Mouse (Mus musculus) c-Kit-positive CD71-positive TER-119-negative erythroid progenitor cells, embryonic 14.5 days (primary cell): ENCODE data around the gene Tcf25.
A peak's percentile ranks its signal among the peaks of the same experiment; 100 is the strongest.

ENCODE experiments used
- DNase-seq: peaks from one replicate; pipeline ENCODE4 v3.0.0-alpha.2; 2013; ENCODE audit warnings: low read depth

The Tcf25 gene

DNA sequence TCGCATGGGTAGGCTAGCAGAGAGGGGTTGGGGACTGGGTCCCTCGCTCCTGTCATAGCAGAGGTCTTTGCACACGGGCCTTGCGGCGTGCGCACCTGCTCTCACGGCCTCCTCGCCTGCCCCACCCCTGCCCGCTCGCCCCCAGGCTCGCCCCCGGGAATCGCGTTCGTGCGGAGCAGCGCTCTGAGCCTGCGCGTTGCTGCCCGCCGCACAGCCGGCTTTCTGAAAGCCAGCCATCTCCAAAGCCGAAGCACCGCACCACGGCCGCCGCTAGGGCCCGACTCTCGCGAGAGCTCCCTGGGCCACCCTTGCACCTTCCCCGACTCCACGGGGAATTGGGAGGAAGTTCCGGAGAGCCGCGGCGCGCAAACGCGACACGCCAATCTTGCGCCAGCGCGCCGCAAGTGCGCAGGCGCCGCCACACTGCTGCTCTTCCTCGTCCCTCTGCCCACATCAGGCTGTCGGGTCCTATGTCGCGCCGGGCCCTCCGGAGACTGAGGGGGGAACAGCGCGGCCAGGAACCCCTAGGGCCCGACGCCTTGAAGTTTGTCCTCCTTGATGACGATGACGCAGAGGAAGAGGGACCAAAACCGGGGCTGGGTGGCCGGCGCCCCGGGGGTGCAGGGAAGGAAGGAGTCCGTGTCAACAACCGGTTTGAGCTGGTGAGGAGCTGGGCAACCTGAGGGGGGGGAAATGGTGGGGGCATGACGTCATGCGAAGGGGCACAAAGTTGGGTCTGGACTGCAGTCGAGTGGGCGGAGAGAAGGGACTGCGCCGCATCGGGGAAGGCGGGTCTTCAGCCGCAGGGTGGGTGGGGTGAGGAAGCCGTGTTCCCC, at the start of gene Tcf25:
Tcf25 (plus strand) TSS at position 351 of the 836 bp plus-strand sequence.
- peak; percentile 87 for DNase-seq

DNA sequence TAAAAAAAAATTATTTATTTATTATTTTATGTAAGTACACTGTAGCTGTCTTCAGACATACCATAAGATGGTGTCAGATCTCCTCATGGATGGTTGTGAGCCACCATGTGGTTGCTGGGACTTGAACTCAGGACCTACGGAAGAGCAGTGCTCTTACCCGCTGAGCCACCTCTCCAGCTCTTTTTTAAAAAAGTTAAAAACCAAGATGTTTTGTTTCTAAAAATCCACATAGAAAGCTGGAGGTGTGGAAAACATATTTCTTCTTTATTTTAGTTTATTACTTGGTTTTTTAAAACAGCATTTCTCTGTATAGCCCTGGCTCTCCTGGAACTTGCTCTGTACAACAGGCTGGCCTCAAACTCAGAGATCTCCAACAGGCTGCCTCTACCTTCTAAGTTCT, 45.0 kb upstream of the Tcf25 start:
- no peak for DNase-seq

DNA sequence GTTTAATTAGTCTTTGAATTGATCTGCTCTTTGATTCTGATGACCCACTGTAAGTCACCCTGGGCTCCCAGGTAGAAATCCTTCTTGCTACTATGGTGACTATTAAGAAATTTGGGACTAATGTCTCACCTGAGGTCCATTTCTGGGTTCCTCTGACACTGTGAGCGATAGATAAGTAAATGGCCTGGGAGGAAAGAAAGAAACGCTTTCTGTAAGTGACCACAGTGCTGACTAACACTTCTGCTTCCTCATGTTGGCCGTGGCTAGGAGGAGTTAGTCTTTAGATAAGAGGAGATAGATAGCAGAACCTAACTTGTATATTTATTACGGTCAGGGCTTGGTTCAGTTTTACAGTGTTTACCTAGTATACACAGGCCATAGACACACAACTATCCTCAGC, 44.2 kb upstream of the Tcf25 start:
- DNase-seq, result no peak

DNA sequence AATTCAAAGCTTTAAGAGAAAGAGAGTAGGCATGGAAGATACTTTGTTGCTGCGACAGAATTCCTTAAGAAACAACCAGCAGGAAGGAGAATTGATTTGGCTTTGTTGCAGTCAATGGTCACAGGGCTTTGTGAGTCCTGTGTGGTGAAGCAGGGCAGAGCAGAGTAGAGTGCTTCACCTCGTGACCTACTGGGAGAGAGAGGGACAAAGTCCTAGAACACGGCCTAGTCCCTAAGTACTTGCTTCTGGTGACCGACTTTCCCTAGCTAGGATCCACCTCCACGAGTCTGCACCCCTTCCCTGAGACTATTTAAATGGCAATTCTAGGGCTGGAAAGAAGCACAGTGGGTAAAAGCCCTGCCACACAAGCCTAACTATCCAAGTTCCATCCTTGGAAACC, 43.6 kb upstream of the Tcf25 start:
- no peak for DNase-seq

DNA sequence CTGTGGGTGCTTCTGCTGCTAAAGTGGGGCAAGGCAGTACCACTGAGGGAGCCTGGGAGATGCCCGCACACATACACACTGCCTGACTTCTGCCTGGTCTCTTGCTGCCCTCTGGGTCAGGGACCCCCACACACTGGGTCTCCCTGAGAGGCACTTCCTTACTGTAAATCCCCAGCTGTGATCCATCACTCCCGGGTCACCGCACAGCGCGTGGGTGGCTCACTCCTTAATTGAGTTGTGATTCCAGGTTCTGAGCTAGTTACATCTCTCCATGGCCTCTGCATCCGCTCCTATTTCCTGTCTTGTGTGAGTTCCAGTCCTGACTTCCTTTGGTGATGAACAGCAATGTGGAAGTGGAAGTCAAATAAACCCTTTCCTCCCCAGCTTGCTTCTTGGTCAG, 42.9 kb upstream of the Tcf25 start:
- DNase-seq, result no peak

DNA sequence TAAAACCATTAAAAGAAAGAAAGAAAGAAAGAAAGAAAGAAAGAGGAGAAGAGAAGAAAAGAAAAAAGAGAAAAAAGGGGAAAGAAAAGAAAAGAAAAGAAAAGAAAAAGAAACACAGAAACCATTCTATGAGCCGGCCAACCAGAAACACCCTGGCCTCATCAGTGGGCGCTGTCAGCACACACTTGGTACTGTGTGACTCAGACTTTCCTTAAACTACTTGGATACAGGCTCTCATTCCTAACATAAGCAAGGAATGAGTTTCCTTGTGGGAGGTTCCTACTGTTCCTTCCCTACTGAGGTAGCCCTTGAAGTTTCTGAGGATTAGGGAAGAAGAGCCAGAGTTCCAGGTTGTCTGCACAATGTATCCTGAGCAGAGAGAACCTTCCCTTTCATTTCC, 42.3 kb upstream of the Tcf25 start:
- DNase-seq, result no peak

DNA sequence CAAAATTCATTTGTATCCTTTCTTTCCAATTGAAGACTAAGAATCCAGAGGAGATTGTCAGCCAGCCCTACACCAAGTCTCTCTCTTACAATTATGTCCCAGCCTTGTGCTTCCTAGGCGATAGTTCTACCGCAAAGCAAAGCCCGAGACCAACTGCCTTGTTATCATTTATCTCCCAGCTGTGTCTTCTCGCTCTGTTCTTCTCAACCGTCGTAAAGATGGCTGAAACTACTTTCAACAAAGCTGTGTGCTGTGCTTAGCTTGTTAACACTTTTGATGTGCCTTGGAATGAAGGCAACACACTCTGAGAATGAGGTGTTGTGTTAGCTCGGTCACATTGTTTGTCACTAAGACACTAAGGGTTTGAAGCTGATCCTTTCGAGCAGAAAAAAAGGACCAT, 41.7 kb upstream of the Tcf25 start:
- DNase-seq, result peak; percentile 61

DNA sequence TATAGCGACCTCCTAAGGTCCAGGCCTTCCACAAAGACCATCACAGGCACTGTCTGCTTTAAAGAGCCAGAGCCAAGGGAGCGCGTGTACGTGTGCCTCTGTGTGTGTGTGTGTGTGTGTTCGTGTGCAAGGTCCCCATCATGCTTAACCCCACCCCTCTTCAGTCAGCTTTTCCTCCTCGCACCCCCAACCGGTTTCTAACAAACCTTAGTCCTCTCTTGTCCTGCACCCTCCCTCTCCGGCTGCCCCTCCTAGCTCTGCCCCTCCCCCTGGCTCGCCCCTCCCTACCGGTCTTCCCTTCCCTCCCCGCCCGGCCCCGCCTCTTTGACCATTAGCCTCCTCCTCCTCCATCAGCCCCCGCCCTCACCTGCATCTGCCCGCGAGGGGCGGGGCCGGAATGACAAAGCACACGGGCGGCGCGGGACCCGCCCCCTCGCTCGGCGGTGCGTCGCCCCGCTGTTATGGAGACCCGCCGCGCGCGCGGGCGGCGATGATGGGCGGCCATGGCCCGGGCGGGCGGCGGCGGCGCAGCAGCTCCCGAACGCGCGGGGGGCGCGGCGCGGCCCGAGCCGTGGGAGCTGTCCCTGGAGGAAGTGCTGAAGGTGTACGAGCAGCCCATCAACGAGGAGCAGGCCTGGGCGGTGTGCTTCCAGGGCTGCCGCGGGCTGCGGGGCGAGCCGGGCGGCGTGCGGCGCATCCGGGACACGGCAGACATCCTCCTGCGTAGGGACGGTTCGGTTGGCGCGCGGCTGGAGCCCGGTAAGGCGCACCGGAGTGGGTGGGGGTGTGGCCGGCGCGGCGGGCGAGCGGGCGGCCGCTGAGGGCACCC, 41.1 kb upstream of the Tcf25 start, which contains the start of gene Spire2:
Spire2 (plus strand) TSS at position 452 of the 829 bp plus-strand sequence.
- peak; percentile 70 for DNase-seq

DNA sequence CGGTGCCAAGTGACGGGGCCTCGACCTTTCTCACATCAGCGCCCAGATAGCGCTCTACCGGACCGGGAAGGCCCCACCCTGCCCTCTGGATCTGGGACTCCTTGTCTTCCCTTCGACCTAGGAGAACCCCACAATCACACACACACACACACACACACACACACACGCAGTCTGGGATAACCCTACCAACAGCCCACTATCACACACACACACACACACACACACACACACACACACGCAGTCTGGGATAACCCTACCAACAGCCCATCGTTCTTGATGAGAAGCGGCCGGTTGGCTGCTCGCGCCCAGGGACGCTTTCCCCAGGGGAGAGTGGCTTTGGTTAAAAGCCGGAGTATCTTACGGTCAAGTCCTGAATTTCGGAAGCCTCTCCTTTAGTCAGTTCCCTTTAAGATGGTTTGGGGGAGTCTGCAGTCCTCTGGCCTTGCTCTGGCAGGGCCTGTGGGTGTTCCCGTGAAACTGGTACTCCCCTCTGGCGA, 40.4 kb upstream of the Tcf25 start:
- no peak for DNase-seq

DNA sequence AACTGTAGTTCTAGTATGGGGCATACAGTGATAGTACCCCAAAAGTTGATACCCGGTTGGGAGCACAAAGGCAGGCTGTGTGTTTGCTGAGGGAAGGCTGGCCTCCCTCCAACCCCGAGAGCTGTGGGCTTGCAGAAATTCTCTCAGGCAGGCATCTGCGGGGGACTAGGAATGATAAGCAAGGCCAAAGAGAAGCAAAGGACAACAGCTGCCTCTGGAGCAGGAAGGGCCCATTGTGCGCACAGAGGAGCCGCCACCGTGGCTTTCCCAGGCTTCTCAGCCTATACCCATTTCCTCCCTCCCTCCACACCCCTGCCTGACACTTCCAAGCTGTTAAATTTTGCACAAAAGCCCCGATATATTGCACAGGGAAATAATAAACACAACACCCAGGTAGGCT, 39.7 kb upstream of the Tcf25 start:
- no peak for DNase-seq

DNA sequence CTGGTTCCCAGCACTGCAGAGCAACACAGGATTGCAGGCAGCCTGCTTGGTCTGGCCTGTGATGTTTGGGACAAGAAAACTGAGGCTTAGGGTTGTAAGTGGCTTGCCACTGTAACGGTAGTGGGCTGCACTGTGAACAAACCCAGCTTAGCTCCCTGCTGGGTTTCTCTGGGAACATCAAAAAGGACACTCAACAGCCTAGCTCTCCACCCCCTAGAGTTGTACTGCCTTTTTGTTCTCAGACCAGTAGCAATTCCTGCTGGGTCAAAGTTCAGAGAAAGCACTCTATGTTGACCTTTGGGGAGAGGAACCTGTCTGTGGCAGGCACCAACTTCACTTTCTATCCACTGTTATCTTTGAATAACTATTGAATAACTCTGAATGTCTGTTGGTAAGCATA, 39.1 kb upstream of the Tcf25 start:
- no peak for DNase-seq

DNA sequence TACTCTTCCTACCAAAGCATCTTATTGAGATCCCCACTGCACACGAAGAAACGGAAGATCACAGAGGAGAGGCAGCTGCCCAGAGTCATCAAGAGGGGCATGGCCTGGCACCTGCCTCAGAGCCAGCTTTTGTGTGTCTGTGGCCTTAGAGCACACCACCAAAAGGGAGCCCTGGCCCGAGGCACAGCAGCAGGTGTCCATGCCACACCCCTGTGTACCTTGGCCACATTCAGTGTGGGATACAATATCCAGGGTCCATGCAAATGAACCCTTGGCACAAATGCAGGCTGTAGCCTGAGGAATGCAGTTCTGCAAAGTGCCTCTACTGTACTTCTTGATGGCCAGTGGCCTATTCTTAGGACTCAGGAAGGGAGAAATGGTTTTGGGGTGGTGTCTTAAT, 36.1 kb upstream of the Tcf25 start:
- DNase-seq, result no peak

DNA sequence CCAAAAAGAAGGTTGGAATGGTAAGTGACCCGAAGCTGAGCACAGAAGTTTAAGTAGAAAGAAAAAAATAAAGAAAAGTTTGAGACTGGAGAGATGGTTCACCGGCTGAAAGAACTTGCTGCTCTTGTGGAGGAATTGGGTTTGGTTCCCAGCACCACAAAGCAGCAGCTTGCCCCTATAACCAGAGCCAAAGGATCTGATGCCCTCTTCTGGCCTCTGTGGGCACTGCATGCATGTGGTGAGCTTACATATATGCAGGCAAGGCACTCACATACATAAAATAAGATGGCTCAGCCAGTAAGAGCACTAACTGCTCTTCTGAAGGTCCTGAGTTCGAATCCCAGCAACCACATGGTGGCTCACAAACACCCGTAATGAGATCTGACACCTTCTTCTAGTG, 33.5 kb upstream of the Tcf25 start:
- no peak for DNase-seq

DNA sequence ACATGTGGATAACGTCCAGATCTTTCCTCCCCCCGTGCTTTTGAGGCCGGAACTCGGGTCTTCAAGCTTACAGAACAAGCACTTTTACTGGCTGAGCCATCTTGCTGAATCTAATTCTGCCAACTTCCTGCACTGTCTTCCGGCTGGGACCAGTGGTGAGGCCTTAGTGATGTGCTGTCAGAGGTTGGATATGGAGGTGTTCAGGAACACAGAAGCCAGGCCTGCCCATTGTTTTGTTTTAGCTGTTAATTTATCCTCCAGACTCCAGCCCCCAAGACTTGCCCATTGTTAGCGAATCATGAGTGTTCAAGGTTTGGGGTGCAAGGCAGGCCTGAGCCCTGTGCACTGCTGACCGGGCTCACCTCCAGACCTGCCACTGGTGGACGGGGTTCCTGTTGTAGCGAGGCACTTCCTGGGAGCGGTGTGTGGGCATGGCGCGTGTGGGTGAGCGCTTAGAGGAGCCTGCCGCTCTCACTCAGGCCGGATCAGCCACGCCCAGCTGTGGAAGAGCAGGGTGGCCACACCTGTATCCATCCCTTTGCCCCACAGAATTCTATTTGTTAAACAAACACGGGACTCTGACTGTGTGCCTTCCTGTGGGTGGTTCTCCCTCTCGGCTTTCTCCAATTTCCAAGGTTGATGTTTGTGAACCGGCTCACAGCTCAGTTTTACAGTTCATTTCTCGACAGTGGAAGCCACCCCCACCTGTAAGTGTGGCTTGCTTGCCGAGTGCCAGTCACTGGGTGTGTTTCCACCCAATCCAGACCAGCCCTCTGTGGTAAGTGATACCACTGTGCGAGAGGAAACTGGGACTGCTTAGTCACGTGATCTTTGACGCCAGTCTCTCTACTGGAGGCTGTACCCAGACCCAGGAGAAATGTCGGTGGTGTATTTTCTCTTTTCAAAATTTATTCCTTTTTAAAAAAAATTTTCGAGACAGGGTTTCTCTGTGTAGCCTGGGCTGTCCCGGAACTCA, 32.2 kb upstream of the Tcf25 start:
- DNase-seq, result no peak

DNA sequence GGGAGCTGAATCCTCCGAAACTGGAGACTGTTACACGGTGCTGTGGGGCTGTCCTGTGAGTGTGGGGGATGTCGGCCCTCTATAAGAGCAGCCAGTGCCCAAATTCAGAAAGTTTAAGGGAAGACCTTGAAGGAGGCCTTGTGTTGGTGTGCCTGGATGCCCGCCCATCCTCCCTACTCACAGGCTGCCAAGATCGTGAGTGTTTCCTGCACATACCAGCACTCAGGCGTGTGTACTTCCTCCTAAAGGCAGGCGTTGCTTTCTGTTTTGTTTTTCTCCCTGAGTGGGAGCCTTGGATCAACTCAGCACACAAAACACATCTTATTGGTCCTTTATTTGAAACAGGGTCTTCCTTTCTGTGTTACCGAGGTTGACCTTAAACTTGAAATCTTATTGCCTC, 31.3 kb upstream of the Tcf25 start:
- DNase-seq, result no peak

DNA sequence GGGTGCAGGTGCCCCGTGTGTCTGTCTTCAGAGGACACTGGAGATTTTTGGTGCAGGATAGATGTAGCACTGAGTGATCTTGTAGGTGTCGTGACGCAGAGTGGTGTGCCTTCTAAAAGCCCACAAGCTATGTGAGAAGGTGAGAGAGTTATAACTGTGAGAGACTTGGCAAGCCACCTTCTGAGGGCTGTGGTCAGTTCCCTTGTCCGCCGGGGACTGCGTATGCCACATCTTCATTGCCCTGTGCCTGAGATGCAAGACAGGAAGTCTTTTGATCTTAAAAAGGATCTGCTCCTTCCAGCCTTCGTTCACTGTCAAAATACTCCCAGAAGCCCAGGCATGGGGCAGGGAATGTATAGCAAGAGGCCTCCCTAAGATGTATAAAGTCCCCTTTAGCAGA, 30.6 kb upstream of the Tcf25 start:
- no peak for DNase-seq

DNA sequence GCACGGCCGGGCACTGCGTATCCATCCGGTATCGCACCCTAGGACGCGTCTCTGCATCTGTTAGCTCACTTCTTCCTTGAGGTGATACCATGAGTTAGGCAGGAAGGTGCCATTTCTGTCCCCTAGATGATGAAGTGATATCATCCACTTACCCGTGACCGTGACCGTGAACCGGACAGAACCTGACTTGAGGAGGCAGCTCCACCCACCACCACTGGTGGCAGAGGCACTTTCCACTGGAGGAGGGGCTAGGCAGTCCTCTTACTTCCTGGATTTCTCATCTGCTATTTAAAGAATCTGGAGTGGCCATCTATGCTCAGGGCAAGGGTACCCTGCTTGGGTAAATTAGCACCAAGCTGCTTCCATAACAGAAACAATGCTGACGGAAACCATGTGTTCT, 30.1 kb upstream of the Tcf25 start:
- no peak for DNase-seq

DNA sequence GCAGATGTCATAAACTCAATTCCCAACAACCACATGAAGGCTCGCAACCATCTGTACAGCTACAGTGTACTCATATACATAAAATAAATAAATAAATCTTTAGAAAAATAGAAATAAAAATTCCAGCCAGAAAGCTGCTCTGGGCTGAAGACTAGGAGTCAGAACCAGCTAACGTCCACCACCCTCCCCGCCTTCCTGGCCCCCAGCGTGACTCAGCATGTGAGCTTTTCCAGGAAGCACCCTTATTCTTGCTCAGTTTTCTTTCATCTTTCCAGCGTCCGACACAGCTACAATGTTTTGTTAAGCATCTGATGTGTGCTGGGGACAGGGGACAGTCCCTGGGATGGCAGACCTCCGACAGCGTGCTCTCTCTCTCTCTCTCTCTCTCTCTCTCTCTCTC, 28.4 kb upstream of the Tcf25 start:
- no peak for DNase-seq

DNA sequence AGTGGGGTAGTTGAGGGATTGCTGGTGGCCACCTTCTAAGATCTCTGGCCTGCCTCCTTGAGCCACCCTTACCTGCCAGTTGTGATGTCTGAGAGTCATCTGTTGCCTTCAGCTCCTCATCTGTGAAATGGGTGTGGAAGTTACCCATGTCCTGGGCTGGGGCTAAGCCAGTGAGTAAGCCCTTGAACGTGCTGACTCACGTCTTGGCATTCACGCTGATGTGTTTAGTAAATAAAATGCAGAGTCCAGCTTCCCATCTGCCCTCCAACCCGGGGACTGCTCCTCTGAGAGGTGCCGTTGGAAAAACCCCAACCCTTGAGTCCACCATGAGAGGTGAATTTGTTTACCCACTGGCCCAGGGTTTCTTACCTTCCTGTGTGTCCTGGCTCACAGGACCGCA, 27.7 kb upstream of the Tcf25 start:
- no peak for DNase-seq

DNA sequence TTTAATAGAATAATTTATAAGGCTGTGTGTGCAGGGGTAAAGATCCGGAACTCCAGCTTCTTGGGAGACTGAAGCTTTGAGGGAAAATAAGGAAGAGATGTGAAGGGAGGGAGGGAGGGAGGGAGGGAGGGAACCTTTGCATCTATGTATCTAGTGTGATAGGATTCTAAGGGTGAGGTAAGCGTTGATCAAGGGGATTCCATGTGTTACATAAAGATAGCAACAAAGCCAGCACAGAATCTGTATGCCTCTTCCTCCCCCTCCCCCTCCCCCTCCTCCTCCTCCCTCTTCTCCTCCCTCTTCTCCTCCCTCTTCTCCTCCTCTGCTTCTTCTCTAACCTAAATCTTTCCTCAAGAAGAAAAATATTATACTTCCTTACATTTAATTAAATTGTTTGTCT, 26.3 kb upstream of the Tcf25 start:
- peak; percentile 27 for DNase-seq

DNA sequence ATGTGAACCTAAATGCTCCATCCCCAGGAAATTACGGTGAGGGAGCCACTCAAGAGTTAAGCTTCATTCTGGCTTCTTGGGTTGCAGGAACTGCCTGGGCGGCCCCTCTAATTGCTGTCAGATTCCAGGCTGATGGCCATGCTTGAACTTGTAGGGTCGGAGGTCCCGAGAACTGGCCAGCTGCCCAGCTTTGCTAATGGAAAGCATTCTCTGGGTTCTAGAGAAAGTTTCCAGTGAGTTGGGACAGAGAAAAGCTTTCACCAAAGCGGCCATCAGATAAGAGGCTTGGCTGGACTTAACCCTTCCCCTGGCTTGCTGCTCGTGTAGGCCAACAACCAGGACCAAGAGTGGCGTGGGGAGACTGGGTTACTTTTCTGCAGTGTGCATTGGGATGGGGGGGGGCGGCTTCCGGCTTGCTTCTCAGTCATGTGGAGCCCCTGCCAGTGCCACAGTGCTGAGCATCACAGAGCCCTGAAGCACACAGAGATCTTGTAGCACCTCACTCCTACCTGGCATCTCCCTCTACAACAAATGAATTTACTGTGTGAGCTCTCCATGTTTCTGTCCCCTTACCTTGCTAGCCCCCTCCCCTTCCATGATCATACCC, 25.2 kb upstream of the Tcf25 start:
- DNase-seq, result no peak

DNA sequence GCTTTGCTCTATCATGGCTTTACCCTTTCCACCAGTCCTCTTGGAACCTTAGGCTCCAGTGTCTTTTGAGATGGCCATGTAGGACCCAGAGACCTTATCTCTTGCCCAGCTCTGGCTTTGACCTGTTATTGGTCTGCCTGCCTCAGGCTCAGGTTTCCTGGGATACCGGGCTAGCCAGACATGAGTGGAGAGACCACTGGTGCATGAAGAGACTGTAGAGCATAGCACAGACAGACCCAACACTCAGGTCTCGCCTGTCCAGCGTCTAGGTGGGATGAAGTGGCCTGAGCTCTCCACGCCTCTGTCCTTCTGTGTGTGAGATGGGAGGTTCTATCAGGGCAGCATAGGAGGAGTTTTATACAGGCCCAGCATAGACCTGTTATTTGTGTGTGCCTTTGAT, 24.5 kb upstream of the Tcf25 start:
- DNase-seq, result no peak
